Mouse (Mus musculus): ENCODE data around the gene Pnliprp1.
A peak's percentile ranks its signal among the peaks of the same experiment; 100 is the strongest.

Pnliprp1 gene

DNA sequence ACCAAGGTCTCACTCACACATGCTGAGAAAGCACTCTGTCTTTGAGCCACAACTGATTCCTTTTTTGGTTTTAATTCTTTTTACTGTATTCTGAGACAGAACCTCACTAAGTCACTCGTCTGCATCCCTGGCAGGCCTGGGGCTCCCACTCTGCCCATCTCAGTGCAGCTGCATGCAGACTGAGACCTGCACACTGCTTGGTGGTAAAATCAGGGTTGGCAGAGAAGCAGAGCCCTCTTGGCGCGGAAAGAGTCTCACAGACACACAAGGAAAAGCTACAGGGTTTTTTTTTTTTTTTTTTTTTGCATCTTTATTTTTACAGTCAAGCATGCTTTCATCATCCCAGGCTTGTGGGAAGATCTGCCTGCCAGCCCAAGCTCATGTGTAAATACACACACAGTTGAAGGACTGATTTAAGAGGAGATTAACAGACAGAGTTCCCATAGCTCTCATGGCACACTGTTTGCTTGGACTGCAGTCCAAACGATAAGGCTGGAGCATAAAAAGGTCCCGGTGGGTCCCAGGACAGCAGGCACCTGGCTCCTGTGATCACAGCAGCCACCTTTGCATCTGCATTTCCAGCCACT lies at the start of gene Pnliprp1:
Pnliprp1 (plus strand) TSS at position 443 of the 587 bp plus-strand sequence.
- DNase-seq (ENCODE audit: low read depth, low spot score), result no peak

DNA sequence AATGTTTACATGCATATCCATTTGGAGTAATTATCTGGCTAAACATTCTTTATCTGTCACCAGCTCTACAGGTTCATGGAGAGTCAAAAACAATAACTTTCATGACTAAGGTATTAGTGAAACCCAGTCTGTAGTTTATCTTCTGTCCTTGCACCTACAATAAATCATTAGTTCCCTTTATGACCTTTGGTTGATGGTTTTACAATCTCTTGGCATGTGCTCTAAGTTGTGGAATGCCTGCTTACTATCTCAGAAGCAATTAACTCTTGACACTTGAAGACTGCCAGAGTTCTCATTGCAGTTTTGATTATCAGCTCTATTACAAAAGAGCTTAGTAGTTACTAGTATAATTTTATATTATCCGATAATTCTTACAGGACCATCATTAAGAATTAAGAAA lies 39.8 kb upstream of the Pnliprp1 start:
- DNase-seq (ENCODE audit: low read depth, low spot score), result no peak

DNA sequence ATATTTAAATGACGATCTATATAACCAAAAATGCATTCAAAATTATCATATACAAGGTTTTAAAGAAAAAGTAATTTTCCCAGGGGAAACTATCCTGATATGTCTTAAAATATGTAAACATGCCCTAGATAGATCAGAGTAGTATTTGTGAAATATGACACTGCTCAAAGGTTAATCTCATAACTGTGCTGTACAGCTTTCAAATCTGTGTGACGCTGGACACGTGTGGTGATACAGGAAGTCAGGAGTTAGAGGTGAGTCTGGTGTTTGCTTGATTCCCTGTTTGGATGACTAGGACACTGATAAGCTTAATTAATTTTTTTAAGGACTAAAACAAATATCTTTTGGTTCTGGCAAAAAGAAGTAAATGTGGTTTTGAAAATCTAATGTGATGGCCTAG lies 33.4 kb upstream of the Pnliprp1 start:
- no peak for DNase-seq (ENCODE audit: low read depth, low spot score)

DNA sequence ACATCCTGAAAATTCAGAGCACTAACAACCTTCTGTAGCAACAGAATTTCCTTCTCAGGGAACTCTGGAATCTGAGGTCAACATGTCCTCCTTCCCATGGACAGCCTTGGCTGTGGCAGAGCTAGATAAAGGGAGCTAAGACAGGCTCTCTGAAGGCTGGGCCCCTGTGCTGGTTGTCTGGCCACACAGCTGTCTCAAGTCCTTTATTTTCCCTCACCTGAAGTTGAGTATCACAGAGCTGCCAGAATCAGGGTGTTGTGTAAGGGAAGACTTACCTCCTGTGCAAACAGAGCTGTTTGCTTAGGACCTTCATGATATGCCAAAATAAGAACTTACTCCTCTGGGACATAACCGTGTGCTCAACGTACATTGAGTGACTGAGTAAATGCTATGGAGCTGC lies 32.5 kb upstream of the Pnliprp1 start:
- no peak for DNase-seq (ENCODE audit: low read depth, low spot score)

DNA sequence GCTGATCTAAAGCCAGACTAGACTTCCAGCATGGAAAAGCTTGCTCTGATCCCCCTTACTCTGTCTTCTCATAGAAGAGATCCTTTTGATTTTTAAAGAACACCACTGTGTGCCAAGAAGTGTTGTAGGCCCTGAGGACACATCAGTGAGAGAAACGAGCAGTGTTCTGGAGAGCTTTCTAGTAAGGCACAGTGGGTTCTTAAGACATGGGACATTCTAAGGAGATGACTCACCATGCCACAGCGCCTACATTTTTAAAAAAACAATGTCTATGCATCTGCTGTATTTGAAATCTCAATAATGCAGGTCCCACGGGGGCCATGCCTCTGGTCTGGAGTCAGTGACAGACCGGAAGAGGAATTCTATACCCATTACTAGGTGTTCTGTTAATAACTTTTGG lies 24.1 kb upstream of the Pnliprp1 start:
- DNase-seq (ENCODE audit: low read depth, low spot score), result no peak

DNA sequence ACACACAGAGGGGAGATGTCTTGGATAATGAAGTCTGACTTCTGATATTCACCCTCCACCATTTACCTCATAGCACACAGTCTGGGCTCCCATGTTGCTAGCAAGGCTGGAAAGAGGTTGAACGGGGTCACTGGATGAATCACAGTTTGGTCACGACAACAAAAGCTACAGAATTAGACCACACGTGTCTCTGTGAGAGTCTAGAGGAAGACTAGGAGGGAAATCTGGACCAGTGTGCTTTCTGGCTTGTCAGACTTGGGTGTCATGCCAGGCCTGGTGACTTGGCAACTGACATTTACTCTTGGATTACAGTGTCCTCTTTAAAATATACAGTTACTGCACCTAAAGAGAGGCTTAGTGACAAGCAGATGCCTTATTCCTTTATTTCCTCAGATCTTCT lies 20.1 kb upstream of the Pnliprp1 start:
- DNase-seq (ENCODE audit: low read depth, low spot score), result no peak

DNA sequence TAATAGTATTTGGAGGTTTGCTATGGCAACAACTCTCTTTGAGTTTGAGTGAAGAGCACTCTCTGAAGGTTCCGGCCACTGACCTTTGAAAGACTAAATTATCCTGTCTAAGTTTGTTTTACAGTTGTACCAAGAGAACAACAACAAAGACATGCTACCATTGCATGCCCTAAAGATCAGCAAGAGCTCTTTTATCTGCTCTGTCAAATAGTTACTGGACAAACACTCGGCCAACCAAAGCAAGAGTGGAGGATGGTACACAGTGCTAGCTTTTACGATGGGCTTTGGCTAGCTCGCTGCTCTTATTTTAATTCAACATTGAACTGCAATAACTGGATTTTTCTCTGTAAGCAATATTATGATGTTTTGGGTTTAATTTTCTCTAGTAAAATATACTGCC lies 10.8 kb upstream of the Pnliprp1 start:
- no peak for DNase-seq (ENCODE audit: low read depth, low spot score)

DNA sequence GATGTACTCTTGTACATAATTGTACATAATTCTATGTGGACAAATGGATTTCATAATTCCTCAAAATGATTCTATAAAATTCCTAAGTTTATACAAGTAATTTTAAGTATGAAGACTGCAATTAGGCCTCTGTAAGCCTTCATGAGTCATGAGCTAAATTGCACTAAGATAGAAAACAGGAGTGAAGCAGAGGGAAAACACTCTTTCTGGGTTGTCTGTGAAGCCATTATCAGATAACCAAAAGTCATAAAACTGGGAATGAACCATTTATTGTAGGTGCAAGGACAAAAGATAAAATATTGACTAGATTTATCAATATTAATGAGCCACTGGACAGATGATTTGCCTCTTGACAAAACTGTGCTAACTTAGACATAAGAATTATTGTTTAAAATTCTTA lies 8.2 kb upstream of the Pnliprp1 start:
- no peak for DNase-seq (ENCODE audit: low read depth, low spot score)

DNA sequence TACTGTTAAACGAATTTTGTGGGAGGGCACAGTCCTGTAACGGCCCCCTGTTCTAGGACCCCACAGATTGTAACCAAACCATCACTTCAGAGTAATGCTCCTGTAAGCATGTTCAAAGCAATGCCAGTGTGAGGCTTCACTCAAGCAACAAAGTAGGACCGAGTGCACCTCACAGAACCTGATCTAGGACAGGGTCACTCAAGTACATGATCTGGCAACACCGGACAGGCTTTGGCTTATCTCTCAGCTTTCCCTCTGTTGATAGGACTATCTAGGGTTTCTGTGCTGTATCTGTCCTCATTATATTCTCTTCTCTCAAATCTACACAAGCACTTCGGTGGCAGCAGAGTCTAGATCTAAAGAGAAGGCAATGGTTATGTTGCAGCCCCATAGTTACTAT lies 2.1 kb upstream of the Pnliprp1 start:
- no peak for DNase-seq (ENCODE audit: low read depth, low spot score)

DNA sequence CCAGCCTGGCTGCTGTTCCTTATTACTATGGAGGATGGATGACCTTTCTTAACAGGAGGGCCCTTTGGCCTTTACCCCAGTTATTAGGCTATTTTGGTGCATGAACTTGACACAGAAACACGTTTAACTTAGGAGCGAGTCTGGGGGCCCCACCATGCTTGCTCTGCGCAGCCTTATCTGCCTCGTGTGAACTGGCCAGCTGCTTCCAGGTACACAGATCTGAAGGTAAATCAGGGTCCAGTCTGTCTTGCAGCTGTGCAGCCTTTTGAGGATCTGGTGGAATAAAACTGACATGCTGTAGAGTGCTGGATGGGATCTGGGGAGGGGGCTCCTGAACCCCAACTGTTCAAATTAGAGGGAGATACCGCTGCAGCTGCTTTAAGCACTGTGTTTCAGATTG lies 931 bp upstream of the Pnliprp1 start:
- no peak for DNase-seq (ENCODE audit: low read depth, low spot score)

DNA sequence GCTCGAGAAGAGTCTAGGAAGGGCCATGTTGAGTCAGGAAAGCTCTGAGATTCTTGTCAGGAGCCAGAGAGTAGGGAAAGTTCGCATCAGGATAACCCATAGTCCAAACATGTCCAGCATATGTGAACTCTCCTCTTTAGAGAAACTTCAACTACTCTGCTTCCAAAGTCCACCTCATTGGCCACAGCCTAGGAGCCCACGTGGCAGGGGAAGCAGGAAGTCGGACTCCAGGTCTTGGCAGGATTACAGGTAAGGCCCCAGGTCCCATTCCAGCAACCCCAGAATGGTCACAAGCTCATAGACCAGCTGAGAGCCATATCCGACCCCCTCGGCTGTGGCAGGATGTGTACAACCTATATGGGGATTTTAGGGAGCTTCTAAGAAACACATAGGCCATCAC lies 4.5 kb downstream of the Pnliprp1 start:
- DNase-seq (ENCODE audit: low read depth, low spot score), result no peak

DNA sequence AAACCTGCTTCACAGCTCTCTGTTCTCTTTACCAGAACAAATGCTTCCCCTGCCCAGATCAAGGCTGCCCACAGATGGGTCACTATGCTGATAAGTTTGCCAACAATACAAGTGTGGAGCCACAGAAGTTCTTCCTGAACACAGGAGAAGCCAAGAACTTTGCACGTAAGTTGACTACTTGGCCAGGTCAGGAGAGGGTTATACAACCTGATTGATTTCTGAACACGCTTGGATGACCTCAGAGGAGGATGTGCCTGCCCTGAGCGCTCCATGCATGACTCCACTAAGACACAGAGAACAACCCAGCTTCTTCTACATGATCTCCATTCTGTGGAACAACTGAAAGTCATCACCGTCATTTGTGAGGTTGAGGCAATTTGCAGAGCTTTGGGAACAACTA lies 9.4 kb downstream of the Pnliprp1 start:
- DNase-seq (ENCODE audit: low read depth, low spot score), result no peak

DNA sequence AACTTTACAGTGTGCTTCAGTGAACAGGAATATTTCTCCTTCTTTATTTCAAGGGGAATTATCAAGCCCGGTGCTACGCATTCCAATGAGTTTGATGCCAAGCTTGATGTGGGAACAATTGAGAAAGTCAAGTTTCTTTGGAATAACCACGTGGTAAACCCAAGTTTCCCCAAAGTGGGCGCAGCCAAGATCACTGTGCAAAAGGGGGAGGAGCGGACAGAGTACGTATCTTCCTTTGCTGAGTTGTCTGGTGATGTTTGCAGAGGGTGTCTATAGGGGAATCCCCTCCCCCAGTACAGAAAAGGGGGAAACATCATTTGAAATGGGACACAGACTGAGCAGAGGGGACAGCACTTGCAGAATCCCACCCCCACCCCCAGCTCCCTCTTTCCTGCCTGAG lies 12.3 kb downstream of the Pnliprp1 start:
- DNase-seq (ENCODE audit: low read depth, low spot score), result no peak

DNA sequence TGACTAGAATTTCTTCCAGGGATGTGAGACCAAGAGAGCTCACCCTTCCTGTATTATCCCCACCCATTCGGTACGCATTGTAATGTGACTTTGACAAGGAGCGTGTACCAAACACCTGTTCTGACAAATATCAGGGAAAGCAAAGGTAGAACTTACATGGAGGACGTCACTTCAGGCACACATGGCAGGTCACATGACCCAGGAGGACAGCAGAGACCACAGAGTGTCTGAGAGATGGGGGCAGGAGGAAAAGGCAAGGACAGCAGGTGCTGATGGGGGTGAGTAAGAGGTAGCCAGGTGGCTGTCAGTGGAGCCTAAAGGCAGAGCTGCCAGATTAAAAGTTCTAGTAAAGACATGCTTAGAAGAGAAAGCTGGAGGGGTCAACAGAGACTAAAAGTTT lies 14.0 kb downstream of the Pnliprp1 start:
- no peak for DNase-seq (ENCODE audit: low read depth, low spot score)

DNA sequence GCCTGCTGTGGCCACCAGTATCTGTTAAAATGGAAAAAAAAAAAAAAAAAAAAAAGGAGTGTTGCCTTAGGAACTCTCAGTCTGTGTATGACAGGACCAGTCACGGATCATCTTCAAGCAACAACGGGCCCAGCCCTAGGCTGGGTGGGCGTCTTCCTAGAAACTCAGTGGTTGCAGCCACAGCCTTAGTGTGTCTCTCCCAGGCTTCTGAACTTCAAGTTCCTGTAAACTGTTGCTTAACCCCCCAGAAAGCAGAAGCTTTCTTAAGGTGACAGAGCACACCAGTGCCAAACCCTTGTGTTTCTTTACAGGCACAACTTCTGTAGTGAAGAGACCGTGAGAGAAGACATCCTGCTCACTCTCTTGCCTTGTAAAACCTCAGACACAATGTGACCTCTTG lies 15.0 kb downstream of the Pnliprp1 start:
- DNase-seq (ENCODE audit: low read depth, low spot score), result no peak

DNA sequence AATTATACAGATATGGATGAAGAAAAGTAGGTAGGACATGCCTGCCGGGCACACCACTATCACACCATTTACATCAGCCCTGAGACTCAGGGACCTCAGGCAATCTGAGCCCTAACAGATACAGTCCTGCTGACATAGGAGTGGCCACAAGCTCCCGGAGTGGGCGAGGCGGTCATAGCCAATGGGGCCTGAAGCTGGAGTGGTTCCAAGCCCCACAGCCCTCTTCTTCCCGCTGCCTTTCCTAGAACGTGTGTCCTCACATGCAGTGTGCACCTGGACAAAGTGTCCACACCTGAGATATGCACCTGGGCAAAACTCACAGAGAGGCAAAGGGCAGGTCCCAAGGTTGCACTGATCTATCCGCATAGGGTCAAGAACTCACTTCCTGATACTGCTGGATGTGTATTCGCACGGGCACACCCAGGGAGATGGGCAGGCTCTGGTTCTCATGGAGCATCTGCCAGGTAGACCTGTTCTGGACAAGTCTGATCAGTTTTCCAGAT lies 18.9 kb downstream of the Pnliprp1 start:
- DNase-seq (ENCODE audit: low read depth, low spot score), result no peak

DNA sequence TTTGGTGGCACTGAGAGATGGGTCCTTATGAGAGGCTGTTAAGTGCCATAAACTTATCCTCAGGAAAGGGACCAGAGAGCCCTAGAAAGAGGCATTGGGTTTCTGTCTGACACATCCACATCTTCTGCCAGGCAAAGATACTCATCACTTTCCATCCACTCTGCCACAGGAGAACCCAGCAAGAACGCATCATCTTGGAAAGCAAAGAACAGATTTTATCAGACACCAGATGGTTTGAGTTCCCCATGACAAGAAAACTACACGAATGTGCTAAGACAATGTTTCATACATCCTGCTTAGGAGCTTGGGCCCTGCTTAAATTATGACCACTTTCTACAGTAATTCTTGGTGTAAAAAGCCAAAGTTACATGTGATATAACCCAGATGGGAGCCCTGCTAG lies 22.1 kb downstream of the Pnliprp1 start:
- no peak for DNase-seq (ENCODE audit: low read depth, low spot score)

DNA sequence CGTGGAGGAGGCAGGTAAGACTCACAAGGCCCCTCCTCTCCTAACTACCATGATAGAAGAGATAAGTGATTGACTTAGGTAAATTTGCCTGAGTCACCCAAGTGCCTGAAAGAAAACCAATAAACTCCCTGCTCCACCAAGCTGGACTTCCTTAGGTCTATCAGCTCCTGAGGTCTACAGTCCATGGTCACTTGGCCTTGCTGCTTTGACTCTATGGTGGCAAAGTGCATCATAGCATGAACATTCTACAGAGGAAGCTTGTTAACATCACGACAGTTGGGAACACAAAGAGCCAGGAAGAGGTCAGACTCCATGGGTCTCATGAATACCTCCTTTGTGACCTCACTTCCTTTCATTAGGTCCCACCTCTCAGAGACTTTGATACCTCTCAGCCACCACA lies 22.8 kb downstream of the Pnliprp1 start:
- DNase-seq (ENCODE audit: low read depth, low spot score), result no peak

DNA sequence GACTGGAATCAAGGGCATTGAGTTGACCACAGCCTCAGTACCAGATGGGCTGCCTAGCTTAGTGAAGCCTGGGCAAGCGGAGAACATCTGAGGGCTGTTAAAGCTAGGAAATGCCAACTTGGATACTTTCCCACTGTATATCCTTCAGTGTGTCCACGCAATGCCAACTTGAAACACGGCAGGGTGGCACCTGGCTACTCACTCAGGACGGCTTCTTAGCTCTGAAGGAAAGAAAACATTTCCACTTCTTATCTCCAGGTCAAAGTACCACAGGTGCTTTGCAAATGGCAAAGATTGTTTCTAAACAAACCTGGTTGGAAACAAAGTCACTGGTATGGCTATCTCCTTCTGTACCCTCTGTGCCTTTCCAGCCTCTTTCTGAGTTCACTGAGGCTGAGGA lies 30.2 kb downstream of the Pnliprp1 start:
- DNase-seq (ENCODE audit: low read depth, low spot score), result no peak

DNA sequence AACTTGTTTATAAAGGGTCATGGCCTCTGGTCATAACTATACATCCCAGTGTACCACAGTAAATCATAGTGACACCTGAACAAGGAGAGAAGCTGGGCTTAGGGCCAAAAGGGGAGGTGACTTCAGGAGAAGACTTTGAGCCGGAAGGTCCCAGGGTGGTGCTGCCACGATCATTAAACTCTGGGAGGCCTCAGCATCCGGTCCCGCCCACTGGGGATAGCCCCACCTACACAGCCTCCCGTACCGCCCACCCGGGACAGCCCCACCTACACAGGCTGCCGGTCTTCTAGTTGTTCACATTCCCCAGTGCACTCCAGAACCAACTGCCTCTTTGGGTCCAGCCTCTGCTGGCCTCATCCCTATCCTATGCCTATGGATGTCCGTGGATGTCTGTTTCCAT lies 30.7 kb downstream of the Pnliprp1 start, which contains the start of gene Pnliprp2:
Pnliprp2 (plus strand) TSS at position 297 of the 400 bp plus-strand sequence.
- DNase-seq (ENCODE audit: low read depth, low spot score), result peak; percentile 10

DNA sequence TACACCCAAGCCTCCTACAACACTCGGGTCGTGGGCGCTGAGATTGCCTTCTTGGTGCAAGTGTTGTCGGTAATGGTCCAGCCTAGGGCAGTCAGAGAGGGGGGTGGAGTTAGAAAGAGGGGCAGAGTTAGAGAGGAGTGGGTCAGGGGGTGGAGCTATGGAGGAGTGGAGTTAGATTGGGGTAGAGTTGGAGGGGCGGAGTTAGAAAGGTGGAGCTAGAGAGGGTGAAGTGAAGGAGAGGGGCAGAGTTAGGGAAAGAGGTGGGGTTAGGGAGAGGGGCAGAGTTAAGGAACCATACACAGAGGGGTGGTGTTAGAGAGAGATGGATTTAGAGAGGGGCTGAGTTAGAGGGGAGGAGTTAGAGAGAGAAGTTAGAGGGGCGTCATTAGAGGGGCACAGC lies 33.6 kb downstream of the Pnliprp1 start:
- DNase-seq (ENCODE audit: low read depth, low spot score), result no peak

DNA sequence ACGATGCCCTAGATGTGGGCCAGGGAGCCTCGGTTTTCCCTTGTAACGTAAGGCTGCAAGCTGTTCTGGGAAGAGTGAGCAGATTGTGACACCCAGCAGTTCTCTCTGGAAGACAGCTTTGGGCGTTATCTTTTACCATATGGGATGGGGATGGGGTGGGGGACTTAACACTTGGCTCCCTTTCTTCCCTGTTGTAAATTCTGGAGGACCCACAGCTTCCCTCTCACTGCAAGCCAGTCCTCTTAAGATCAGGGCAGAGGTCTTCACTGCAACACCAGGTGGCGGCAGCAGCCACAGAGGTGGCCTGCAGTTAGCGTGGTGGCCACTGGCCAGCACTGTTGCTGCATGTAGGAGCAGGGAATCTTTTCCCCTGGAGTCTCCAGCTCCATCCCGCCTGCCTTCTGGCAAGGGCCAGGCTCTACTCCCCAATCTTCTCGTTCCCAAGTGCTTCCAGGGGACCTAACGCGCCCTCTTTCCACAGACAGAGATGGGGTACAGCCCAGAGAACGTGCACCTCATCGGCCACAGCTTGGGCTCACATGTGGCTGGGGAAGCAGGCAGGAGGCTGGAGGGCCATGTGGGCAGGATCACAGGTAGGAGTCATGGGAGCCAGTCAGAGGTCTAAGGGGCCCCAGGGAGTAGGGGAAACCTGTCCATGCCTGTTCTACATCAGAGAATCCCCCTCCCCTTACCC lies 34.3 kb downstream of the Pnliprp1 start:
- DNase-seq (ENCODE audit: low read depth, low spot score), result peak; percentile 23

DNA sequence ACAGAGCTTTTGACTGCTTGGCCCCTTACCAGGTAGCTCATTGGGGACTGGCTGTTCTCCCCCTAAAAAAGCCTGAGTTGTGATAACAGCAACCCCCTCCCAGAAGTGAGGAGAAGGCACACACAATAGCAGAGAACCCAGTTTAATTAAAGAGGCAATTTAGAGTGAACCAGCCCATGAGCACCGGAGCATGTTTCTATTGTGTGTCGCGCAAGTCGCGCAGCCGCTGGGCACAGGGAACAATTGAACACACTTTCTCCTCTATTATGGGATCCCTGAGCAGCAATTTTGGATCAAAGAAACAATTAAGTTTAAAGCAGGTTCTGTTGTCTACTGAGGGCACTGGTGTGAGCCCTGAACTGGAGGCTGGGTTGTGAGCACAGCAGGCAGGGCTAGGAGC lies 38.6 kb downstream of the Pnliprp1 start:
- no peak for DNase-seq (ENCODE audit: low read depth, low spot score)

DNA sequence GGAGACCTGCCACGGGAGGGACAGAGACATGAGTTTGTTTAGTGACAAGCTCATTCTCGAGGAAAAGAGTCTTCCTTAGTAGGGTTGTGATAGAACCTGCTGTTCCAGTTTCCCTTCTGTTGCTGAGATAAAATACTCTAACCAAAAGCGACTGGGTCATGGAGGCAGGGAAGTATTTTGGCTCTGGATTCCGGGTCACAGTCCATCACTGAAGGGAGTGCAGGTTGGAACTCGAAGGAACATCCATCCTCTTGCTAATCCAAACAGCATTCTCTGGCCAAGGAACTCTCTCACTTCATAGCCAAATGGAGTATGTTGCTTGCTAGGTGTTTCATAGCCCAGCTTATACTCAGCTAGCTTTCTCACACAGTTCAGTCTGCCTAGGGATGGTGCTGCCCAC lies 47.8 kb downstream of the Pnliprp1 start:
- no peak for DNase-seq (ENCODE audit: low read depth, low spot score)

Data from A20 (cell line).